Mouse (Mus musculus): ENCODE results near the gene Gpr107. TPM values are rescaled to one million over a fixed set of nuclear protein-coding genes. Genes with fewer than 3 reads are reported as not detected.

The Gpr107 gene
- polyA plus RNA-seq, 1 experiment from 2014 or later, result 26.8 TPM

DNA sequence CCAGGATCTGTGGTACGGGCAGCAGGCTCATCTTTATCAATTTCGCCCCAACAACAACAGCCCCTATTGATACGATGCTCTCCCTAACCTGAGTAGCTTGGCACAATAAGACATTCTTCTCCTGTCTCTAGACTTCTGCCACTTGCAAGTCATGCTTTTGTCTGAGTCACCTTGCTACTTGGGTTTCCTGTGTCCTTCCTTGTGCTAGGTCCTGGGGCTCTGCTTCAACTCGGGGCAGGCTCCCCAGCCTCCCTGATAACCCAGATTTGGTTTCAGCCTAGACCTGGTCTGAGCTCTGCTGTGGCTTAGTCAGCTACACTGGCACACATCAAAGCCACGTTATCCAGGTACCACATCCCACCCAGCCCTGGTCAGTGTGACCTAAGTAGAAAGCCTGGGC, 69.5 kb downstream of the Gpr107 start:
- no peak overlapping the region for H3K4me2 ChIP-seq (ENCODE audit: low read length)
- DNase-seq (ENCODE audit: low spot score), result no peak
- no peaks in the 10 kb centered on the region for H3K27me3 ChIP-seq (replicated peaks; ENCODE audit: control insufficient read depth, insufficient read depth, low read length)
- WGBS, result 86% methylated on average over 5 of the region's 5 CpGs
- no peak for ATAC-seq
- H3K9ac ChIP-seq (ENCODE audit: low read length), result no peak overlapping the region
- H3K4me1 ChIP-seq (ENCODE audit: control insufficient read depth, insufficient read depth, low read length), result no peaks in the 10 kb centered on the region
- no peak overlapping the region for H3K4me3 ChIP-seq (ENCODE audit: low read depth, low read length)
- H3K27ac ChIP-seq (ENCODE audit: low read depth, low read length), result no peak overlapping the region
- peaks cover 7% of the 10 kb centered on the region; the same call in 1 of the 2 replicates for H3K9me3 ChIP-seq (replicated peaks; ENCODE audit: control insufficient read depth, low read length)
- 0 out of 2 replicates have a peak, but pooled peaks cover 5% of the 10 kb centered on the region for H3K36me3 ChIP-seq (ENCODE audit: control insufficient read depth, insufficient read depth, low read length)

DNA sequence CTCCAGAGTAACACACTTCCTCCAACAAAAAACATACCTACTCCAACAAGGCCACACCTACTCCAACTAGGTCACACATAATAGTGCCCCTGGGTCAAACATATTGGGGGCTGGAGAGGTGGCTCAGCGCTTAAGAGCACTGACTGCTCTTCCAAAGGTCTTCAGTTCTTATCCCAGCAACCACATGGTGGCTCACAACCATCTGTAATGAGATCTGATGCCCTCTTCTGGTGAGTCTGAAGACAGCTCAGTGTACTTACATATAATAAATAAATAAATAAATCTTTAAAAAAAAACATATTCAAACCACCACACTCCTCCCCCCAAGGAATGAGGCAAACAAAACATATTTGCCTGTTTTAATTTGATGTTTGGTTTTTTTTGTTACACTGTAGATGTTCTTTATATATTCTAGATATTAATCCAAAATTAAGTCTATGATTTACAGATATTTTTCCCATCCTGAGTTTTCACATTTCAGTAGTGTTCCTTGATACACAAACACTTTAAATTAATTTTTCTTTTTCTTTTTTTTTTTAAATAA, 76.7 kb downstream of the Gpr107 start:
- Histone ChIP-seq H3K4me1 (ENCODE audit: control insufficient read depth, insufficient read depth, low read length) (no peaks in the 10 kb centered on the region), H3K4me3 (ENCODE audit: low read depth, low read length) (no peak overlapping the region), H3K27me3 (replicated peaks; ENCODE audit: control insufficient read depth, insufficient read depth, low read length) (no peaks in the 10 kb centered on the region), H3K4me2 (ENCODE audit: low read length) (no peak overlapping the region), H3K27ac (ENCODE audit: low read depth, low read length) (no peak overlapping the region), H3K9me3 (replicated peaks; ENCODE audit: control insufficient read depth, low read length) (peaks cover 10% of the 10 kb centered on the region; the same call in 1 of the 2 replicates), H3K36me3 (ENCODE audit: control insufficient read depth, insufficient read depth, low read length) (no peaks in the 10 kb centered on the region), H3K9ac (ENCODE audit: low read length) (no peak overlapping the region)
- WGBS, result 54% methylated on average over 1 of the region's 1 CpGs
- DNase-seq (ENCODE audit: low spot score) (no peak), ATAC-seq (no peak)

DNA sequence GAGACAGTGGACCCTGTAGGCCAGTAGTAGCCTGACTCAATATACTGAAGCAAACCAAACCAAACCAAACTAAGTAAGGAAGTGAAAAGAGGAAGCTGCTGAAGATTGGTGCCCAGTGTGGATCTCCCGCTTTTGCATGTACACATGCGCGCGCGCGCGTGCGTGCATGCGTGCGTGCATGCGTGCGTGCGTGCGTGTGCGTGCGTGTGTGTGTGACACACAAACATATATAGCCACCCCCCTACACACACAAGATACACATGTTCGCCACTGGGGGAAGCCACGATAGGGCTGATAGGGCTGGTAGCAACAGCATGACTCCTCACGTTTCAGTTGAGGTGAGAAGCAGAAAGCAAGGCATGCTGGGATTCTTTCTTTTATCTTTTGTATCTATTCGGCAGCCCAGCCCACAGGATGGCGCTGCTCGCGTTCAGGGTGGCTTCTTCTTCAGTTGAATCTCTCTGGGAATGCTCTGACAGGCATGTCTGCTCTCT, 87.1 kb downstream of the Gpr107 start:
- no peaks in the 10 kb centered on the region for H3K27me3 ChIP-seq (replicated peaks; ENCODE audit: control insufficient read depth, insufficient read depth, low read length)
- no peaks in the 10 kb centered on the region for H3K9me3 ChIP-seq (replicated peaks; ENCODE audit: control insufficient read depth, low read length)
- H3K4me1 ChIP-seq (ENCODE audit: control insufficient read depth, insufficient read depth, low read length), result 0 out of 2 replicates have a peak, but pooled peaks cover 2% of the 10 kb centered on the region
- 52% methylated on average over 23 of the region's 23 CpGs for WGBS
- ATAC-seq (peak; percentile 42; the same call in 1 of the 2 replicates), DNase-seq (ENCODE audit: low spot score) (peak; percentile 60)
- peak overlapping the region; percentile 33 for H3K4me2 ChIP-seq (ENCODE audit: low read length)
- no peak overlapping the region for H3K9ac ChIP-seq (ENCODE audit: low read length)
- H3K27ac ChIP-seq (ENCODE audit: low read depth, low read length), result no peak overlapping the region
- no peaks in the 10 kb centered on the region for H3K36me3 ChIP-seq (ENCODE audit: control insufficient read depth, insufficient read depth, low read length)
- H3K4me3 ChIP-seq (ENCODE audit: low read depth, low read length), result no peak overlapping the region

- WGBS, result 89% methylated on average over 6 of the region's 6 CpGs
- ATAC-seq (no peak), DNase-seq (ENCODE audit: low spot score) (no peak)
- no peaks in the 10 kb centered on the region for H3K9me3 ChIP-seq (replicated peaks; ENCODE audit: control insufficient read depth, low read length)
- 0 out of 2 replicates have a peak, but pooled peaks cover 2% of the 10 kb centered on the region for H3K4me1 ChIP-seq (ENCODE audit: control insufficient read depth, insufficient read depth, low read length)
- H3K4me2 ChIP-seq (ENCODE audit: low read length), result peak overlapping the region; percentile 33; the same call in 1 of the 2 replicates
- no peaks in the 10 kb centered on the region for H3K36me3 ChIP-seq (ENCODE audit: control insufficient read depth, insufficient read depth, low read length)
- no peak overlapping the region for H3K4me3 ChIP-seq (ENCODE audit: low read depth, low read length)
- H3K27ac ChIP-seq (ENCODE audit: low read depth, low read length), result no peak overlapping the region
- H3K27me3 ChIP-seq (replicated peaks; ENCODE audit: control insufficient read depth, insufficient read depth, low read length), result no peaks in the 10 kb centered on the region
- H3K9ac ChIP-seq (ENCODE audit: low read length), result no peak overlapping the region
These were observed 87.7 kb downstream of the Gpr107 start for GRCm38 (mm10) chr2:31239833-31240232.

- Histone ChIP-seq H3K9me3 (replicated peaks; ENCODE audit: control insufficient read depth, low read length) (no peaks in the 10 kb centered on the region), H3K27me3 (replicated peaks; ENCODE audit: control insufficient read depth, insufficient read depth, low read length) (no peaks in the 10 kb centered on the region), H3K27ac (ENCODE audit: low read depth, low read length) (no peak overlapping the region), H3K36me3 (ENCODE audit: control insufficient read depth, insufficient read depth, low read length) (no peaks in the 10 kb centered on the region), H3K4me3 (ENCODE audit: low read depth, low read length) (no peak overlapping the region), H3K4me2 (ENCODE audit: low read length) (no peak overlapping the region), H3K4me1 (ENCODE audit: control insufficient read depth, insufficient read depth, low read length) (0 out of 2 replicates have a peak, but pooled peaks cover 5% of the 10 kb centered on the region), H3K9ac (ENCODE audit: low read length) (no peak overlapping the region)
- DNase-seq (ENCODE audit: low spot score), result peak; percentile 66
- ATAC-seq, result no peak
- 6% methylated on average over 7 of the region's 7 CpGs for WGBS
These were observed 89.5 kb downstream of the Gpr107 start for GRCm38 (mm10) chr2:31241639-31242038.

- 74% methylated on average over 8 of the region's 8 CpGs for WGBS
- peaks cover 18% of the 10 kb centered on the region for H3K4me1 ChIP-seq (ENCODE audit: control insufficient read depth, insufficient read depth, low read length)
- H3K9me3 ChIP-seq (replicated peaks; ENCODE audit: control insufficient read depth, low read length), result no peaks in the 10 kb centered on the region
- H3K27me3 ChIP-seq (replicated peaks; ENCODE audit: control insufficient read depth, insufficient read depth, low read length), result no peaks in the 10 kb centered on the region
- no peak overlapping the region for H3K27ac ChIP-seq (ENCODE audit: low read depth, low read length)
- no peak overlapping the region for H3K4me3 ChIP-seq (ENCODE audit: low read depth, low read length)
- H3K36me3 ChIP-seq (ENCODE audit: control insufficient read depth, insufficient read depth, low read length), result 0 out of 2 replicates have a peak, but pooled peaks cover 4% of the 10 kb centered on the region
- no peak for DNase-seq (ENCODE audit: low spot score)
- H3K4me2 ChIP-seq (ENCODE audit: low read length), result no peak overlapping the region
- no peak for ATAC-seq
- H3K9ac ChIP-seq (ENCODE audit: low read length), result no peak overlapping the region
These were observed 92.1 kb downstream of the Gpr107 start for GRCm38 (mm10) chr2:31244216-31244615.

DNA sequence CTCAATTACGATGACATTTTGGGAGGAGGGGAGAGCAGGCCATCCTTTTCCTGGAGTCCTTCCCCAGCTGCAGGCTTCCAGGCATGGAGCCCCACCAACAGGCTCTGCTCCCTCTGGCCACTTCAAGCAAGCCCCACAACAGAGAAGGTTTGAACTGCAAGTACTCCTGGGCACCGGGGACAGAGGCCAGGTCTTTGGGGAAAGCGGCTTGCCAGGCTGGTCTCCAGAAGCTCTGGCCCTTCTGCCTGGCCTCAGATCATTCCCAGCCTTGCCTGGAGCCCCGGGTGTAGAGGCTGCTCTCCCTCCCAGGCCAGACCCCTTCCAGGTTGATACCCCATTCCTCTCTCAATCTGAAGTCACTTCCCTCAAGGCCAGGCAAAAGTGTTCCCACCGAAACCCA, 92.9 kb downstream of the Gpr107 start:
- no peaks in the 10 kb centered on the region for H3K27me3 ChIP-seq (replicated peaks; ENCODE audit: control insufficient read depth, insufficient read depth, low read length)
- H3K36me3 ChIP-seq (ENCODE audit: control insufficient read depth, insufficient read depth, low read length), result 0 out of 2 replicates have a peak, but pooled peaks cover 4% of the 10 kb centered on the region
- WGBS, result 13% methylated on average over 5 of the region's 5 CpGs
- peak overlapping the region; percentile 78 for H3K27ac ChIP-seq (ENCODE audit: low read depth, low read length)
- DNase-seq (ENCODE audit: low spot score) (no peak), ATAC-seq (no peak)
- peak overlapping the region; percentile 96 for H3K9ac ChIP-seq (ENCODE audit: low read length)
- H3K4me1 ChIP-seq (ENCODE audit: control insufficient read depth, insufficient read depth, low read length), result peaks cover 18% of the 10 kb centered on the region
- peak overlapping the region; percentile 84 for H3K4me2 ChIP-seq (ENCODE audit: low read length)
- no peaks in the 10 kb centered on the region for H3K9me3 ChIP-seq (replicated peaks; ENCODE audit: control insufficient read depth, low read length)
- H3K4me3 ChIP-seq (ENCODE audit: low read depth, low read length), result peak overlapping the region; percentile 88

- peak; percentile 89 for ATAC-seq
- peak within 1 kb of the TSS; percentile 96 for H3K9ac ChIP-seq (ENCODE audit: low read length)
- WGBS, result under 1% methylated on average over 80 of the region's 89 CpGs
- H3K36me3 ChIP-seq (ENCODE audit: control insufficient read depth, insufficient read depth, low read length), result 0 out of 2 replicates have a peak, but pooled peaks cover 7% of the 10 kb centered on the region
- no peaks in the 10 kb centered on the region for H3K9me3 ChIP-seq (replicated peaks; ENCODE audit: control insufficient read depth, low read length)
- peak within 1 kb of the TSS; percentile 78 for H3K27ac ChIP-seq (ENCODE audit: low read depth, low read length)
- peak within 1 kb of the TSS; percentile 88 for H3K4me3 ChIP-seq (ENCODE audit: low read depth, low read length)
- H3K4me1 ChIP-seq (ENCODE audit: control insufficient read depth, insufficient read depth, low read length), result peaks cover 18% of the 10 kb centered on the region
- H3K4me2 ChIP-seq (ENCODE audit: low read length), result peak within 1 kb of the TSS; percentile 84
- H3K27me3 ChIP-seq (replicated peaks; ENCODE audit: control insufficient read depth, insufficient read depth, low read length), result no peaks in the 10 kb centered on the region
- peak; percentile 83 for DNase-seq (ENCODE audit: low spot score)
These were observed 93.5 kb downstream of the Gpr107 start, which contains the start of gene Ncs1 for GRCm38 (mm10) chr2:31245491-31246141. Ncs1 (plus strand) TSS chr2:31245823.
